Comparison of ENCODE assay signal across 8 mouse cellular contexts in the genomic region with DNA sequence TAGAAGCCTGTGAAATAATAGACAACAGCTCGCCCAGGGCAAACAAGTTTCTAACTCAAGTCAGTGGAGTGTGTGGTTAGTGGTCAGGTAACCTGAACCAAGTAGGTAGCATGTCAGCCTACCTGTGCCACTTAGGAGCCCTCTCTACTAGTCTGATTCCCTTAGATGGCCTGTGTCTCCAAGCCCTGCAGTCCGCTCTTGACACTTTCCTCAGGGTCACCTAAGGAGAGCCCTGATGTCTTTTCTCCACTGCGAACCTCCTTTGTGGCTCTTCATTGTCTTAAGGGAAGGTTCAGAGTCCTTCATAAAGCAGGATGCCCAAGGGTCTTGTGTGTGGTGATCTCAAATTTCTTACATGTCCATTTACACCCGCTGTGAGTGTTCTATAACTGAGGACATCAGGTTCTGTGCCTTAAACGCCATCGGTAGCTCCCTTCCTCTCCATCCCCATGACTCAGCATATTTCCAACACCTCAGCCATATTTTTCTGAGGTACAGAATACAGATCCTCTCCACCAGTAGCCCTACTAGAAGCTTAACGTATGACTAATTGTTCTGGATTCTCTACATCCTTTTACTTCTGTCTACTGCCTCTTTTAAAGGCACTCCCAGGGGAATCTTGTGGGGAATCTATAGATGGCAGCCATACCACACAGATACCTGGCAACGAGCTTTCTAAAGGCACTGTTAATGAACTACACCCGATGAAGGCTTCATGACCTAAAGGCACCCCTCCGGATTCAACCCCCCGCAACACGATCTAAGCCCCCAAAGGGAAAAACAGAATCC. TPM values are rescaled to one million over a fixed set of nuclear protein-coding genes. Genes with fewer than 3 reads are reported as not detected.
A peak's percentile ranks its signal among the peaks of the same experiment; 100 is the strongest.
DNase-seq lines count a peak whose midpoint lies in the region; ATAC-seq and TF ChIP-seq lines count a peak whose summit lies in the region.

No protein-coding gene starts in this region.

- H3K4me2 ChIP-seq in CH12.LX (ENCODE audit: insufficient read depth, low read depth, poor library complexity, severe bottlenecking) = peak overlapping the region; percentile 96
- H3K4me2 ChIP-seq in heart, embryonic 11.5 days = peak overlapping the region; percentile 92
- peak overlapping the region; percentile 67 for H3K4me2 ChIP-seq in liver, embryonic 14.5 days (ENCODE audit: low read depth)

- ATAC-seq in heart, embryonic 11.5 days (replicated peaks; ENCODE audit: insufficient number of reproducible peaks, low FRiP score, low TSS enrichment) = no peak
- no peak for ATAC-seq in liver, embryonic 14.5 days (ENCODE audit: insufficient read depth)

- TF ChIP-seq RAD21 in CH12.LX (IDR thresholded peaks at IDR 0.05; ENCODE audit: low read depth, low read length) = no peak

- no peaks in the 10 kb centered on the region for H3K36me3 ChIP-seq in CH12.LX (replicated peaks in 1 of 2; ENCODE audit: control insufficient read depth in 1 of 2, insufficient read depth in 1 of 2, low read length in 1 of 2)
- no peaks in the 10 kb centered on the region for H3K36me3 ChIP-seq in heart, embryonic 11.5 days (ENCODE audit: control insufficient read depth, insufficient read depth, low read length)
- H3K36me3 ChIP-seq in liver, embryonic 14.5 days (replicated peaks; ENCODE audit: control insufficient read depth, insufficient read depth, low read depth) = no peaks in the 10 kb centered on the region
- H3K36me3 ChIP-seq in thymus, adult 2 months (ENCODE audit: control insufficient read depth, insufficient read depth, low read length) = no peaks in the 10 kb centered on the region

- TF ChIP-seq POLR2A in CH12.LX (IDR thresholded peaks at IDR 0.05; ENCODE audit: low read depth, low read length) = no peak
- TF ChIP-seq POLR2A in thymus, adult 2 months (IDR thresholded peaks at IDR 0.05; ENCODE audit: control insufficient read depth, extremely low read depth, insufficient read depth, low read length, poor library complexity) = no peak

- H3K27me3 ChIP-seq in CH12.LX (replicated peaks) = peaks cover 79% of the 10 kb centered on the region
- H3K27me3 ChIP-seq in heart, embryonic 11.5 days (ENCODE audit: control insufficient read depth, insufficient read depth, low read length) = no peaks in the 10 kb centered on the region
- peaks cover 73% of the 10 kb centered on the region for H3K27me3 ChIP-seq in liver, embryonic 14.5 days (ENCODE audit: control insufficient read depth, insufficient read depth, low read length)
- peaks cover 22% of the 10 kb centered on the region; the same call in 1 of the 2 replicates for H3K27me3 ChIP-seq in thymus, adult 2 months (ENCODE audit: control insufficient read depth, insufficient read depth, low read length)

- H3K4me3 ChIP-seq in gastrocnemius, adult 2 months = peak overlapping the region; percentile 89
- no peak overlapping the region for H3K4me3 ChIP-seq in CH12.LX (replicated peaks in 1 of 3; ENCODE audit: low read depth in 2 of 3, low read length in 2 of 3, poor library complexity in 1 of 3)
- peak overlapping the region; percentile 73 for H3K4me3 ChIP-seq in heart, embryonic 11.5 days (ENCODE audit: low read depth, low read length)
- peak overlapping the region in 1 of 2 experiments; percentile 46; a peak in 2 of 4 replicates for H3K4me3 ChIP-seq in liver, embryonic 14.5 days (ENCODE audit: insufficient read depth in 1 of 2, low read depth in 2 of 2, low read length in 2 of 2)
- H3K4me3 ChIP-seq in thymus, adult 2 months (ENCODE audit: control insufficient read depth, insufficient read depth, low read length) = no peak overlapping the region

- WGBS in heart, embryonic 11.5 days (ENCODE audit: insufficient replicate concordance) = 16% methylated on average over 12 of the region's 12 CpGs
- 10% methylated on average over 12 of the region's 12 CpGs for WGBS in liver, embryonic 14.5 days (ENCODE audit: insufficient replicate concordance)
- 41% methylated on average over 12 of the region's 12 CpGs for WGBS in thymus, adult 2 months

- in situ Hi-C loops in CH12.LX (cut with MboI; ENCODE audit: low pct_ligation_motif_present, low pct_unique_long_range_greater_than_20kb, low sequenced_read_pairs) = loop anchor here (10.0 kb wide), 2 partner anchors 78 to 208 kb away; no protein-coding TSS in a partner anchor

- H3K27ac ChIP-seq in gastrocnemius, adult 2 months = peak overlapping the region; percentile 98
- H3K27ac ChIP-seq in CH12.LX (ENCODE audit: insufficient read depth, low read depth) = no peak overlapping the region
- H3K27ac ChIP-seq in heart, embryonic 11.5 days (ENCODE audit: low read depth, low read length) = peak overlapping the region; percentile 100
- no peak overlapping the region for H3K27ac ChIP-seq in liver, embryonic 14.5 days
- no peak overlapping the region for H3K27ac ChIP-seq in thymus, adult 2 months (ENCODE audit: control insufficient read depth, insufficient read depth, low read length)

- no peak for TF ChIP-seq EP300 in CH12.LX (IDR thresholded peaks at IDR 0.05; ENCODE audit: low read length)
- no peak for TF ChIP-seq EP300 in liver, embryonic 14.5 days (IDR thresholded peaks at IDR 0.05; ENCODE audit: low read depth)

- TF ChIP-seq CTCF in gastrocnemius, adult 2 months (IDR thresholded peaks at IDR 0.05) = no peak
- TF ChIP-seq CTCF in CH12.LX (conservative IDR thresholded peaks at IDR 0.05 in 1 of 2, IDR thresholded peaks at IDR 0.05 in 1 of 2; ENCODE audit: low read depth in 2 of 2, low read length in 2 of 2) = no peak
- no peak for TF ChIP-seq CTCF in liver, embryonic 14.5 days (IDR thresholded peaks at IDR 0.05; ENCODE audit: low read depth)
- TF ChIP-seq CTCF in thymus, adult 2 months (IDR thresholded peaks at IDR 0.05; ENCODE audit: borderline replicate concordance, control insufficient read depth, extremely low read depth, insufficient read depth, low read length, poor library complexity) = no peak

- H3K9ac ChIP-seq in CH12.LX (ENCODE audit: insufficient read depth, low read depth) = peak overlapping the region; percentile 87; the same call in 1 of the 2 replicates
- peak overlapping the region; percentile 96 for H3K9ac ChIP-seq in heart, embryonic 11.5 days (ENCODE audit: low read depth, low read length)
- H3K9ac ChIP-seq in liver, embryonic 14.5 days (replicated peaks) = no peak overlapping the region

- peak; percentile 12 for DNase-seq in gastrocnemius, adult 2 months
- DNase-seq in gastrocnemius, adult 18-20 months (ENCODE audit: low spot score) = no peak
- peak; percentile 18 for DNase-seq in CH12.LX (ENCODE audit: extremely low read depth)
- no peak for DNase-seq in liver, embryonic 14.5 days (ENCODE audit: low read depth in 3 of 3, low spot score in 3 of 3)
- DNase-seq in thymus, adult 2 months = no peak
- no peak for DNase-seq in ovary, postnatal 10 days (ENCODE audit: low spot score)
- DNase-seq in frontal cortex, postnatal 25 days (ENCODE audit: low spot score in 2 of 2) = no peak

- no peaks in the 10 kb centered on the region for H3K9me3 ChIP-seq in CH12.LX (replicated peaks; ENCODE audit: low read length)
- H3K9me3 ChIP-seq in heart, embryonic 11.5 days (replicated peaks; ENCODE audit: control insufficient read depth, low read length) = no peaks in the 10 kb centered on the region
- no peaks in the 10 kb centered on the region for H3K9me3 ChIP-seq in liver, embryonic 14.5 days (ENCODE audit: control insufficient read depth, low read length)

- intact Hi-C loops in gastrocnemius, adult 2 months (cut with DNase I) = no loop called here

- peaks cover 3 to 42% of the 10 kb centered on the region in 2 experiments; a peak in 3 of 4 replicates for H3K4me1 ChIP-seq in CH12.LX (ENCODE audit: control insufficient read depth in 1 of 2, insufficient read depth in 2 of 2)
- H3K4me1 ChIP-seq in heart, embryonic 11.5 days (ENCODE audit: control insufficient read depth, insufficient read depth, low read length) = peaks cover 54% of the 10 kb centered on the region
- peaks cover 0 to 13% of the 10 kb centered on the region in 2 experiments; a peak in 2 of 4 replicates for H3K4me1 ChIP-seq in liver, embryonic 14.5 days (replicated peaks; ENCODE audit: control insufficient read depth in 2 of 2, insufficient read depth in 2 of 2, low read length in 1 of 2)
- peaks cover 34% of the 10 kb centered on the region for H3K4me1 ChIP-seq in thymus, adult 2 months (replicated peaks; ENCODE audit: control insufficient read depth, insufficient read depth, low read length)

- no peaks in the 10 kb centered on the region for H3K79me2 ChIP-seq in CH12.LX (replicated peaks; ENCODE audit: control insufficient read depth, extremely low read depth, insufficient read depth, poor library complexity, severe bottlenecking)

- dilution Hi-C loops in CH12.LX (cut with MboI; ENCODE audit: extremely low pct_ligation_motif_present, extremely low pct_unique_long_range_greater_than_20kb, low sequenced_read_pairs) = no loop called here

TF ChIP-seq in CH12.LX, 34 proteins besides CTCF, POLR2A, EP300 and RAD21:
- no peak for TF ChIP-seq UBTF (IDR thresholded peaks at IDR 0.05; ENCODE audit: low read depth, low read length)
- TF ChIP-seq MAFK (IDR thresholded peaks at IDR 0.05; ENCODE audit: insufficient replicate concordance, low read length) = peak; percentile 96
- no peak for TF ChIP-seq ZKSCAN1 (IDR thresholded peaks at IDR 0.05; ENCODE audit: borderline replicate concordance, low read depth, low read length)
- no peak for TF ChIP-seq TCF12 (IDR thresholded peaks at IDR 0.05; ENCODE audit: low read depth, low read length)
- no peak for TF ChIP-seq JUND (conservative IDR thresholded peaks at IDR 0.05; ENCODE audit: low read depth, low read length)
- no peak for TF ChIP-seq POLR2AphosphoS2 (IDR thresholded peaks at IDR 0.05; ENCODE audit: low read depth, low read length)
- TF ChIP-seq SIN3A (IDR thresholded peaks at IDR 0.05; ENCODE audit: low read length) = 0 out of 2 replicates have a peak, but pooled peaks have one; percentile 8
- TF ChIP-seq MYC (IDR thresholded peaks at IDR 0.05; ENCODE audit: low read depth, low read length) = no peak
- TF ChIP-seq USF1 (IDR thresholded peaks at IDR 0.05; ENCODE audit: low read depth, low read length) = no peak
- TF ChIP-seq ETS1 (conservative IDR thresholded peaks at IDR 0.05; ENCODE audit: low read depth, low read length) = no peak
- no peak for TF ChIP-seq BHLHE40 (IDR thresholded peaks at IDR 0.05; ENCODE audit: low read depth, low read length)
- no peak for TF ChIP-seq PAX5 (IDR thresholded peaks at IDR 0.05; ENCODE audit: low read length)

RNA-seq across cellular contexts. Expression of gene Hes1, which starts 1.7 kb away (rescaled TPM):
- 10 to 100 TPM in 1 of 2 experiments, 1 to 10 TPM in 1; 9.5 to 11.1 TPM for total RNA-seq in gastrocnemius, adult 2 months (2021)
- 10 to 100 TPM in 1 of 2 experiments, 1 to 10 TPM in 1; 7.6 to 13.0 TPM for total RNA-seq in gastrocnemius, adult 18-20 months (2021)
- 3.4 and 3.6 TPM in 2 replicates for total RNA-seq in CH12.LX (2012; rRNA removed)
- total RNA-seq in CH12.LX (2014; rRNA removed) = 1.4 and 2.4 TPM in 2 replicates
- 0.53 and 1.6 TPM in 2 replicates for polyA plus RNA-seq in CH12.LX (2012; ENCODE audit: insufficient read length, low read depth)
- polyA plus RNA-seq in heart, embryonic 11.5 days (2014; fragmentation: Nextera tagmentation; extraction: Ambion mirVana) = 29.1 and 30.3 TPM in 2 replicates
- 5.3 and 9.2 TPM in 2 replicates for polyA plus RNA-seq in liver, embryonic 14.5 days (2012; rRNA removed)
- 5.1 and 5.6 TPM in 2 replicates for polyA plus RNA-seq in liver, embryonic 14.5 days (2014; fragmentation: Nextera tagmentation; extraction: Ambion mirVana)
- polyA plus RNA-seq in thymus, adult 2 months (2012; rRNA removed) = 33.4 and 40.6 TPM in 2 replicates

Comparison
In these comparisons a context has a peak if more than half of its experiments do, and no peak if none do; other contexts are left out.
1. DNase-seq: peak in gastrocnemius, adult 2 months (single experiment) and CH12.LX (single experiment); none in gastrocnemius, adult 18-20 months (single experiment), liver, embryonic 14.5 days (0 of 3), thymus, adult 2 months (single experiment), ovary, postnatal 10 days (single experiment) and frontal cortex, postnatal 25 days (0 of 2).
2. H3K27ac ChIP-seq: peak in gastrocnemius, adult 2 months (single experiment) and heart, embryonic 11.5 days (single experiment); none in CH12.LX (single experiment), liver, embryonic 14.5 days (single experiment) and thymus, adult 2 months (single experiment).
3. H3K4me3 ChIP-seq: peak in gastrocnemius, adult 2 months (single experiment) and heart, embryonic 11.5 days (single experiment); none in CH12.LX (0 of 3) and thymus, adult 2 months (single experiment).
4. Peak in every context shown above with its lines, with median percentiles within 50 percentile points of each other: H3K4me2 ChIP-seq.